Mouse (Mus musculus) T-helper 1 cell (primary cell): ENCODE data around the gene H2afx.
"Not testable (repeated sequence)": the region's sequence is repeated elsewhere in the genome, so short reads cannot be mapped to it uniquely, and the experiment has no call there.

Source experiments
- in situ Hi-C: fragments of 300-600 bp; cut with MboI, MseI; formaldehyde crosslinking; loops from one replicate; pipeline ENCODE4 v1.15.1; 2025; ENCODE audit warnings: high pct_unique_total_duplicates

Gene H2afx

GRCm38 (mm10) chr9:44334396-44335330, at the start of gene H2afx:
H2afx (plus strand) TSS chr9:44334694.
- in situ Hi-C loops, result no loop called here

GRCm38 (mm10) chr9:44286256-44286850, 48.1 kb upstream of the H2afx start:
- in situ Hi-C loops, result no loop called here

- in situ Hi-C loops, result no loop called here
Observed at GRCm38 (mm10) chr9:44287003-44287400, 47.5 kb upstream of the H2afx start.

GRCm38 (mm10) chr9:44287401-44288075, 47.0 kb upstream of the H2afx start:
- in situ Hi-C loops, result no loop called here

GRCm38 (mm10) chr9:44288076-44288958, 46.2 kb upstream of the H2afx start, which contains the start of gene Abcg4:
Abcg4 (minus strand) TSS chr9:44288615.
- in situ Hi-C loops, result no loop called here

- in situ Hi-C loops, result no loop called here
Observed at GRCm38 (mm10) chr9:44288959-44289291, 45.6 kb upstream of the H2afx start.

- in situ Hi-C loops, result no loop called here
Observed at GRCm38 (mm10) chr9:44292490-44292889, 42.0 kb upstream of the H2afx start.

- in situ Hi-C loops, result not testable (repeated sequence)
Observed at GRCm38 (mm10) chr9:44300001-44300400, 34.5 kb upstream of the H2afx start.

GRCm38 (mm10) chr9:44305466-44306079, 28.9 kb upstream of the H2afx start, which contains the start of gene Hinfp:
Hinfp (minus strand) TSS chr9:44305671.
- in situ Hi-C loops, result no loop called here

GRCm38 (mm10) chr9:44306532-44306931, 28.0 kb upstream of the H2afx start:
- in situ Hi-C loops, result no loop called here

- in situ Hi-C loops, result no loop called here
Observed at GRCm38 (mm10) chr9:44307248-44307647, 27.2 kb upstream of the H2afx start.

- in situ Hi-C loops, result no loop called here
Observed at GRCm38 (mm10) chr9:44309756-44310155, 24.7 kb upstream of the H2afx start.

- in situ Hi-C loops, result no loop called here
Observed at GRCm38 (mm10) chr9:44310750-44311135, 23.8 kb upstream of the H2afx start.

GRCm38 (mm10) chr9:44311136-44312134, 23.1 kb upstream of the H2afx start:
- in situ Hi-C loops, result no loop called here

GRCm38 (mm10) chr9:44313476-44314256, 20.8 kb upstream of the H2afx start:
- in situ Hi-C loops, result no loop called here

GRCm38 (mm10) chr9:44314257-44314547, 20.3 kb upstream of the H2afx start:
- in situ Hi-C loops, result no loop called here

- in situ Hi-C loops, result no loop called here
Observed at GRCm38 (mm10) chr9:44314910-44315309, 19.6 kb upstream of the H2afx start.

GRCm38 (mm10) chr9:44317452-44317851, 17.0 kb upstream of the H2afx start:
- in situ Hi-C loops, result no loop called here
